Mouse (Mus musculus) embryo, embryonic 11.5 days (tissue): ENCODE measurements at regions not wholly inside any gene's neighbourhood (a gene's known extent, or its start where the extent isn't known, plus 50 kb on each side); places are given as distances from the start of the nearest gene placed in this dataset.

Source experiments
- DNase-seq: peaks from one replicate; pipeline ENCODE4 v3.0.0-alpha.2; 2012; ENCODE audit warnings: low read depth, low spot score

- no peak for DNase-seq
Measured at GRCm38 (mm10) chr2:144123395-144124034, 90.7 kb downstream of the Banf2 start.

DNA sequence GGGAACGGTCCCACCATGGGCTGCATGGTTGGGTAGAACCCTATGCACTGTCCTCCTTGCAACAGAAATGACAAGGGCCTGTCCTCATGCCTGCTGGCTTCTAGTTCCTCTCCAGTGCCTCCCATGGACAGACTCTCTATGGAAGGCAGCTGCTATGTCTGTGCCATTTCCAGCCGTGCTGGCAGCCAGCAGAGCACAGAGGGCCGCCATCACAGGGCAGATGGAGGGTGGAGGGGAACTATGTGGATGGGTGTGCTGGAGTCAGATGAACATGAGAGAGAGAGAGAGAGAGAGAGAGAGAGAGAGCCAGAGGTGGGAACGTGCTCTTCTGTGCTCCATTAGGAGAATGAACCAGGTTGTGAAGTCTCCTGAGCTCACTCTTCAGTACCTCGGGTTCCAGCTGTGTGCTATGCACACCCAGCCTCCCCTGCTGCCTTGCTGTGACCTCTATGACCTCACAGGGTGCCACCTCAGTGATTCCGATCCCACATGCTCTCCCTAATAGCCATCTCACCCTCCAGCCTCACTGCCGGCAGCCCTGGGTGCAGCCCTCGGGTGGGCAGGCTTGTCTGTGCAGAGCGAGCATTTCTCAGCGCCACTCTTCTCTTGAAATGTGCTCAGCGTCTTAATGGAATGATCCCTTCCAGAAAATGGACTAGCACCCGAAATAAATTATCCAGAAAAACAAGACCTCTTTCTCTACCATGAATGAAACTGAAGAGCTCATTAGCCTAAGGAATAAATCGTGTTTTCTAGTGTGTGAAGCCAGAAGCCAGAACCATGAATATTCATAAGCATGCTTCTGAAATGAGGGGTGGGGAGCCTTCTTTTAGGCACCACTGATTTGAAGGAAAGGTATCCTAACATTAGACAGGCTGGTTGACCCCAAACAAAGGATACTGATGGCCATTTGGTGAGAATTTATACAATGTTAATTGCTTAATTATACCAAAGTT is 94.5 kb downstream of the Banf2 start:
- DNase-seq, result no peak

DNA sequence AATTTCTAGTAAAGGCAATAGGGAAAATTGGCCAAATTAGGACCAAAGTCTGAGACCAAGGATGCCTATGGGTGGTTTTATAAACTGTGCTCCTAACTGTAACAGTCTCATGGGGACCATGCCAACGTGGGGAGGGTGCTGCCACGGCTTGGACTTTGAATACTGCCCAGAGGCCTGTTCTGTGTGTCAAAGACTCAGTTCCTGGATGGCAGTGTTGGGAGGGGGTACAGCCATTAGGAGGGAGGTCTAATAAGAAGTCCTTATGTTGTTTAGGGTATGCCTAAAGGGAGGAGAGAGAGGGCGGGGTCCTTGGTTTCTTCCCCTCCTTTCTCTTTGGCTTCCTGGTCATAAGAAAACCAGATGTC is 95.2 kb downstream of the Banf2 start:
- DNase-seq, result no peak

DNA sequence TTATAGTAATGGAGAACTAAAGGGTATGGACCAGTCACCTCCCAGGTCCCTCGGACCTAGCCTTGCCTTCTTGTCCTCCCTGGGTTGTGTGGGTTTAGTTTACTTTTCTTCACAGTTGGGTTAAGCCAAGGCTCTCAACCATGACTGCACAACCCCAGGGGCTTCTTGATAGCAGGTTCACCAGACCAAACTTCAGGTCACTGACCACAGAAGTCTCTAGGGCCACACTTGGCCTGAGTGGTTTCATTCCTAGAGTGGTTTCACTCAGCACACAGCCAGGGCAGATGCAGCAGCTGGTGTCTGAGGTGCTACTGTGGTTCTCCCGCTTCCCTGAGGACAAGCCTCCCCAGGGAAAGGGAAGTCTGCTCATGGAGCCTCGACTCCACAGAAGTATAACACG is 95.7 kb downstream of the Banf2 start:
- no peak for DNase-seq

DNA sequence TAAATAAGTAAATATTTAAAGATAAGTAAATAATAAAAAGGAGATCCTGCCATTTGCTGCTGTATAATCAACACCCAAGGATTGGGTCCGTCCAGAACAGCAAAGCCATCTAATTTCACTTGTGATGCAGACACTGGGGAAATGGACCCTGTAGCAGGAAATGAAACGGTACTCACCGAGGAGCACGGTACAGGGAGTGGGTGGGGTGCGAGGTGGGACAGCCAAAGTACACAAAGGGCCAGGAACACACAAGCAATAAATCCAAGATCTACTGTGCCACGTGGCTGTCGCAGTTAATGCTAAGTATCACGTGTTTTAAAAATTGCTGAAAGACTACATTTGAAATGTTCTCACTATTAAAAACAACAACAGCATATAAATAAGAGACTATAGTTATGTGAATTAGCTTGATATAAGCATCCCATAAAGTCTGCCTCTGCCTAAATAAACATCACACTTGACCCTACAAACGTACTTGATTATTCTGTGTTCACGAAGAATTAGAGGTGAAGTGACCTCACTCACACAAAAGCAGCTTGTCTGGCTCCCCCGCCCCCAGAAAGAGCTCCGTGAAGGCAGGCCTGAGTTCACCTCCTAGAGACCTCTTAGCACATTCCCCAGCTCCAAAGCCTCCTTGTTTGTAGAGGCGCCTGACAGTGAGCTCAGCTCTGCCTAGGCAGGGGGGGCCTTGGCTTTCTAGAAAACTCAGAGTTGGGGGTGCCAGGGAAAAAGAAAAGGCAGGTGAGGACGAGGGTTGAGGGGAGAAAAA is 101.1 kb downstream of the Banf2 start:
- no peak for DNase-seq

DNA sequence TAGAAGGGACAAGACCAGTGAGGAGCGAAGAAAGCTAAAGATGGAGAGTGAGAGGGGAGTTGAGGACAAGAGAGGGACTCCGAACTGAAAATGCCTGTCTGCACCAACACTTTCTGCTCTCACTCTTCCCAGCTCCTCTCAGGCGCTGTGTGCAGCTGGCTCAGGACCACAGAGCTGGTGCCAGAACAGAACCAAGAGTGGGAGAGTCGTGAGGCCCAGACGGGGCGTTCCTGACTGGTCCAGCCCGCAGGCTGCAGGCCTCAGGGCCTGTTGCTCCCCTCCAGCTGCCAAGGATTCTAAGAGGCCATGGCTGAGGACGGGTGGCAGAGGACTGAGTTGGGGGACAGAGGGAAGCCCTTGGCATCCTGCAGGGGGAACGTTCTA is 101.7 kb downstream of the Banf2 start:
- DNase-seq, result no peak

GRCm38 (mm10) chr2:144135586-144135985 is 102.7 kb downstream of the Banf2 start:
- no peak for DNase-seq

- DNase-seq, result no peak
Measured at GRCm38 (mm10) chr2:144143620-144144384, 110.9 kb downstream of the Banf2 start.

GRCm38 (mm10) chr2:144144486-144145136 is 111.8 kb downstream of the Banf2 start:
- DNase-seq, result no peak

- DNase-seq, result no peak
Measured at GRCm38 (mm10) chr2:144156456-144157211, 113.8 kb upstream of the Mgme1 start.

DNA sequence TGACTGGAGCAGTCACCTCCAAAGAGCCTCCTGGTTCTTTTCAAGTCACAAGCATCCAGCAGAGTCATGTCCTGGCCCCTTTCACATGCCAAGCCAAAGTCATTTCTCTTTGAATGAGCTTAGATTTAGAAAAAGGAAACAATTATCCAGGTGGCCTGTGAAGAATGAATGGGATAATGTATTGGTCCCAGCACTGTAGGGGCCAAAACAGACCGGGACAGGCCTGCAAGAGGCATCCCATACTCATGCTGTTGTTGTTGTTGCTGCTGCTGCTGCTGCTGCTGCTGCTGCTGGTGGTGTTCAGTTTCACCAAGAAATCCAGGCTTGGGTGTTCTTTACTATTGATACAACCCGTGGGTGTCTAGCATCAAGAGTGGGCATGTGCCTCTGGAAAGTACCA is 113.1 kb upstream of the Mgme1 start:
- DNase-seq, result no peak

GRCm38 (mm10) chr2:144158256-144158655 is 112.2 kb upstream of the Mgme1 start:
- DNase-seq, result no peak

GRCm38 (mm10) chr2:144159854-144160331 is 110.6 kb upstream of the Mgme1 start:
- no peak for DNase-seq

- DNase-seq, result no peak
Measured at GRCm38 (mm10) chr2:144160434-144160833, 110.0 kb upstream of the Mgme1 start.

GRCm38 (mm10) chr2:144161852-144162251 is 108.6 kb upstream of the Mgme1 start:
- DNase-seq, result no peak

- DNase-seq, result no peak
Measured at GRCm38 (mm10) chr2:144164102-144164501, 106.4 kb upstream of the Mgme1 start.

- DNase-seq, result peak; percentile 48
Measured at GRCm38 (mm10) chr2:144164986-144165821, 105.3 kb upstream of the Mgme1 start.

GRCm38 (mm10) chr2:144166102-144166750 is 104.2 kb upstream of the Mgme1 start:
- DNase-seq, result no peak
